Mouse (Mus musculus): ENCODE results near the gene Cfap65. TPM values are rescaled to one million over a fixed set of nuclear protein-coding genes. Genes with fewer than 3 reads are reported as not detected.

The Cfap65 gene
- total RNA-seq (2021), result 1 to 10 TPM; 1.6 to 2.1 TPM

GRCm38 (mm10) chr1:74935402-74935801, at the start of gene Cfap65:
Cfap65 (minus strand) TSS chr1:74935599.
- intact Hi-C loops (cut with DNase I), result no loop called here
- peak; percentile 59 to 63 for DNase-seq (ENCODE audit: extremely low spot score in 1 of 2, low spot score in 2 of 2)

DNA sequence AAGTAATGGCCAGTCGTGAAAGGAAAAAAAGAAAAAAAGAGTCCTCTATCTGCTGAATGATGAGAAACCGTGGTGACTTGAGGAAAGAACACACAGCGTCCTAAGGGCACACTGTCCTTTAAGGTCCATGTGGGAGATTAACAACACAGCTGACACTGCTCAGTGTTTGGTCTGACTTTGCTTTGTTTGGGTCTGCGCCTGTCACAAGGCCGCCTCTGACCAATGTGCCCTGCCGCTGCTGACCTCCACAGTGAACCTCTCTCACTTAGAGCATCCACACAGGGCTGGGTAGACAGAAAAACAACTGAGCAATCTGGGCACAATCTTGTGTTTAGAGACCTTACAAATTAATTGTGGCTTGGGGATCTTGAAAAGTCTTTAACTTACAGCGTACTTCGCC, 41.6 kb upstream of the Cfap65 start:
- intact Hi-C loops (cut with DNase I), result no loop called here
- no peak for DNase-seq (ENCODE audit: extremely low spot score in 1 of 2, low spot score in 2 of 2)

GRCm38 (mm10) chr1:74975936-74976335, 40.5 kb upstream of the Cfap65 start:
- intact Hi-C loops (cut with DNase I), result no loop called here
- no peak for DNase-seq (ENCODE audit: extremely low spot score in 1 of 2, low spot score in 2 of 2)

DNA sequence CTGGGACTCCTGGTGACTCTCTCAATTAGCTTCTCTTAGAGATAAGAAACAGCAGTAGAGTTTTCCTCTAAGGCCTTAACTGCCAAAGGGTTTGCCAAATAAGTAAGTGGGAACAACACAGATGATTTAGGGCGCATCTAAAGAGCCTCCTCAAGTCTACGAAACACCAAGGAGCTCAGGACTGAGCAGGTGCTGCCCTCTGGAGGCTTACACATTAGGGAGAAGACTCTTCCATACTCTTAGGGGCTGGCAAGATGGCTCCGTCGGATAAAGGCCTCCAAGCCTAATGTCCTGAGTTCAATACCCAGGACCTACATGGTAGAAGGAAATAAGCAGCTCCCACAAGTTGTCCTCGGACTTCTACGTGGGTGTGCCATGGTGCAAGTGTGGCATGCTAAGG, 38.2 kb upstream of the Cfap65 start:
- no peak for DNase-seq (ENCODE audit: extremely low spot score in 1 of 2, low spot score in 2 of 2)
- intact Hi-C loops (cut with DNase I), result no loop called here

GRCm38 (mm10) chr1:74971353-74972050, 36.1 kb upstream of the Cfap65 start:
- peak in 1 of 2 experiments; percentile 32 for DNase-seq (ENCODE audit: extremely low spot score in 1 of 2, low spot score in 2 of 2)
- intact Hi-C loops (cut with DNase I), result no loop called here

GRCm38 (mm10) chr1:74967962-74968580, 32.7 kb upstream of the Cfap65 start:
- intact Hi-C loops (cut with DNase I), result no loop called here
- DNase-seq (ENCODE audit: extremely low spot score in 1 of 2, low spot score in 2 of 2), result no peak

GRCm38 (mm10) chr1:74964494-74965215, 29.3 kb upstream of the Cfap65 start:
- intact Hi-C loops (cut with DNase I), result loop anchor here (5.0 kb wide), 1 partner anchor 53 kb away; no protein-coding TSS in a partner anchor
- peak; percentile 30 to 85 for DNase-seq (ENCODE audit: extremely low spot score in 1 of 2, low spot score in 2 of 2)

- intact Hi-C loops (cut with DNase I), result loop anchor here (5.0 kb wide), 1 partner anchor 54 kb away; no protein-coding TSS in a partner anchor
- DNase-seq (ENCODE audit: extremely low spot score in 1 of 2, low spot score in 2 of 2), result no peak
Measured at GRCm38 (mm10) chr1:74962853-74963227, 27.4 kb upstream of the Cfap65 start.

GRCm38 (mm10) chr1:74962126-74962852, 26.9 kb upstream of the Cfap65 start:
- DNase-seq (ENCODE audit: extremely low spot score in 1 of 2, low spot score in 2 of 2), result no peak
- intact Hi-C loops (cut with DNase I), result loop anchor here (5.0 kb wide), 1 partner anchor 55 kb away; no protein-coding TSS in a partner anchor

GRCm38 (mm10) chr1:74961722-74962121, 26.3 kb upstream of the Cfap65 start:
- DNase-seq (ENCODE audit: extremely low spot score in 1 of 2, low spot score in 2 of 2), result no peak
- intact Hi-C loops (cut with DNase I), result loop anchor here (5.0 kb wide), 1 partner anchor 56 kb away; no protein-coding TSS in a partner anchor

- intact Hi-C loops (cut with DNase I), result loop anchor here (5.0 kb wide), 1 partner anchor 57 kb away; no protein-coding TSS in a partner anchor
- no peak for DNase-seq (ENCODE audit: extremely low spot score in 1 of 2, low spot score in 2 of 2)
Measured at GRCm38 (mm10) chr1:74960059-74960458, 24.7 kb upstream of the Cfap65 start.

- intact Hi-C loops (cut with DNase I), result no loop called here
- DNase-seq (ENCODE audit: extremely low spot score in 1 of 2, low spot score in 2 of 2), result no peak
Measured at GRCm38 (mm10) chr1:74951556-74952210, 16.3 kb upstream of the Cfap65 start, which contains the start of gene Ihh. Ihh (minus strand) TSS chr1:74951672.

DNA sequence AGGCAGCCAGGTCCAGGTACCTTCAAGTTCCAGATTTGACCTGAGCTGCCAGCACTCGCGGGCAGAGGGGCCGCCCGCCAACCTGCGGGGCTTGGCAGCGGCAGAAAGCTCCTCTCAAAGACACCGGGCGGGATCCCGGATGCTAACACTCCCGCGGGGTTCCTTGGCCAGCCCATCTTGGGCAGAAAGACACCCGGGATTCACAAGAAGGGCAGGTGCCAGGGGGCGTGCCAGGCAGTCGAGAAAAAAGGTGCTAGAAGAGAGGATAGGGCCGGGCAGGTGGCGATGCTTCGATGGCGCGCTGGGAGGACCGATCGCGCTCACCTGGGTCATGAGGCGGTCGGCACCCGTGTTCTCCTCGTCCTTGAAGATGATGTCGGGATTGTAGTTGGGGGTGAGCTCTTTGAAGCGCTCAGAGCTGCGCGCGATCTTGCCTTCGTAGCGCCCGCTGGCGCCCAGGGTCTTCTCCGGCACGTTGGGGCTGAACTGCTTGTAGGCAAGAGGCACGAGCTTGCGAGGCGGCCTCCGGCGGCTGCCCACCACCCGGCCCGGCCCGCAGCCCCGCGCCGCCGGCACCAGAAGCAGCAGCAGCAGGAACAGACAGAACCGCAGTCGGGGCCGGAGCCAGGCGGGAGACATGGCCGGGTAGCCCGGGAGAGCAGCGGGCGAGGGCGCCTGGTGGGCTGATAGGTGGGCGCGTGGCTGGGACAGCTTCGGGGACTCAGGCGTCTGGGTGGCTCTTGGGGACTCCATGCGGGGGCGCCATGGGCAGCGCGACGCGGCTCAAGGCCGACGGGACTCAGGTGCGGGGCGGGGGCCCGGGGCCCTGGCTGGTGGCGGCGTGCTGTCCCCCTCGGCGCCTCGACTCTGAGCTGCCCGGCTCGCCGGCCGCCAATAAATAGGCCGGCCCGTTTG, 15.4 kb upstream of the Cfap65 start:
- no peak for DNase-seq (ENCODE audit: extremely low spot score in 1 of 2, low spot score in 2 of 2)
- intact Hi-C loops (cut with DNase I), result no loop called here

- intact Hi-C loops (cut with DNase I), result no loop called here
- DNase-seq (ENCODE audit: extremely low spot score in 1 of 2, low spot score in 2 of 2), result no peak
Measured at GRCm38 (mm10) chr1:74950066-74950465, 14.7 kb upstream of the Cfap65 start.

- DNase-seq (ENCODE audit: extremely low spot score in 1 of 2, low spot score in 2 of 2), result no peak
- intact Hi-C loops (cut with DNase I), result no loop called here
Measured at GRCm38 (mm10) chr1:74949666-74950050, 14.3 kb upstream of the Cfap65 start.

DNA sequence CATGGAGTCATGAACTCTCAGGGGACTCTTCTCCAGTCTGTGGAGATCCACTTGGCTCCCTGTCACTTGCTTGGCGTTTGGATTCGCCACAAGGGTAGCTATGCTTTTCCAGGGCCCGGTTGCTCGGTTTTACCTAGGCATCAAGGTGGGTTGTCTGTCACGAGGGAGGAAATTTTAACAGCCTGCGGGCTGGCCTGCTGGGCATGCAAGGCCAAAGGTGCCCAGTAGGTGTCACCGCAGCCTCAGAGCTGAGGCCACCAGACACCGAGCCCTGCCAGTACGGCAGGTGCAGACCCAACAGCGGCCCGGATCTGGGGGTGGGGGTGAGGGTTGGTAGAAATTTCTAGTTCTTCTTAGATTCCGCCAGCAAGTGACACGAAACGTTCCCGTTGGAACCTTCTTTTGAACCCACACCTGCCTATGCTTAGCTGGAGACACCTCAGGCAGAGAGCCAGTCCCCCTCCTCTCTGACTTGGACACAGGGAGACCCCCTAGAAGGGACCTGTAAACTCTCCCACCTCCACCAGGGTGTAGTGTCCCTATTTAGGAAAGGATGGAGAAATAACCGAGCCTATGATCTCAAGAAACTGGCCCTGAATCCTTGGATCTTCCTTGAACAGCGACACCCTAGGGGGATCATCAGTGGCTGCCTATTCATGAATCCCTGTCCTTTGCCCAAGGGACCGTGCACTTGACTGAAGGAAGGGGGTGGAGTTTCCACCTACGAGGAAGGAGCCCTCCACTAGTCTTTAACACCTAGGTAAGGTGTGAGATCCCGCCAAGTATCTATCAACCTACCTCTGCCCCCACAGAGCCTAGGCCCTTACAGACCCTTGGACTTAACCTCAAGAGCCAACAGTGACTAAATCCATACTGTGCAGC, 13.6 kb upstream of the Cfap65 start:
- intact Hi-C loops (cut with DNase I), result no loop called here
- DNase-seq (ENCODE audit: extremely low spot score in 1 of 2, low spot score in 2 of 2), result peak in 1 of 2 experiments; percentile 63

Data from left cerebral cortex, postnatal 10 days (tissue).